Mouse (Mus musculus) heart, postnatal 0 days (tissue): ENCODE measurements at regions not wholly inside any gene's neighbourhood (a gene's known extent, or its start where the extent isn't known, plus 50 kb on each side); places are given as distances from the start of the nearest gene placed in this dataset.

Source experiments
- ATAC-seq: fragments of 200-750 bp; cut with Nextera tagmentation; 2 replicates; pipeline ENCODE4 v1.8.0; 2017; ENCODE audit warnings: low read depth, moderate number of reproducible peaks, moderate library complexity; ENCODE audit not compliant: insufficient read depth
- DNase-seq: peaks from one replicate; pipeline ENCODE4 v3.0.0-alpha.2; 2016; ENCODE audit warnings: low spot score
- H3K27ac ChIP-seq: fragments of 300-500 bp; sonication (generic); 2 replicates; pipeline ENCODE4 v1.5.1; 2014; ENCODE audit warnings: low read depth, mild to moderate bottlenecking
- H3K27me3 ChIP-seq: fragments of 300-500 bp; sonication (generic); 2 replicates; pipeline ENCODE4 v1.6.1; 2014; ENCODE audit warnings: low read length, mixed read lengths; ENCODE audit not compliant: control insufficient read depth, insufficient read depth
- H3K36me3 ChIP-seq: fragments of 300-500 bp; sonication (generic); replicated peaks from 2 replicates; pipeline ENCODE4 v1.6.1; 2014; ENCODE audit warnings: low read length, mixed read lengths; ENCODE audit not compliant: control insufficient read depth, insufficient read depth
- H3K4me1 ChIP-seq: fragments of 300-500 bp; sonication (generic); 2 replicates; pipeline ENCODE4 v1.6.1; 2014; ENCODE audit warnings: antibody characterized with exemption; ENCODE audit not compliant: control insufficient read depth, insufficient read depth
- H3K4me2 ChIP-seq: fragments of 300-500 bp; sonication (generic); 2 replicates; pipeline ENCODE4 v1.6.1; 2014; ENCODE audit warnings: low read depth, mild to moderate bottlenecking, low read length, moderate library complexity
- H3K4me3 ChIP-seq: fragments of 300-500 bp; sonication (generic); 2 replicates; pipeline ENCODE4 v1.5.1; 2014; ENCODE audit warnings: low read depth, low read length
- H3K9ac ChIP-seq: fragments of 300-500 bp; sonication (generic); replicated peaks from 2 replicates; pipeline ENCODE4 v1.6.1; 2014; ENCODE audit warnings: low read depth, low read length, mixed read lengths
- H3K9me3 ChIP-seq: fragments of 300-500 bp; sonication (generic); replicated peaks from 2 replicates; pipeline ENCODE4 v1.6.1; 2016; ENCODE audit warnings: low read length; ENCODE audit not compliant: control insufficient read depth
- CTCF ChIP-seq: IDR thresholded peaks from 2 replicates; pipeline ENCODE4 v1.5.1; 2016; ENCODE audit warnings: antibody characterized with exemption, control low read depth, low read depth
- EP300 ChIP-seq: IDR thresholded peaks from 2 replicates; pipeline ENCODE4 v1.6.1; 2016; ENCODE audit warnings: antibody characterized with exemption, low read depth
- WGBS: fragments of 180-500 bp; shearing (Covaris S2); extraction: QIAGEN DNeasy Blood & Tissue Kit; methylation state at CpG from one replicate; pipeline ENCODE4 v1.1.7; 2014; 5-methylcytosine and 5-hydroxymethylcytosine counted together

- Histone ChIP-seq H3K4me1 (peaks cover 19% of the 10 kb centered on the region), H3K4me2 (no peak overlapping the region), H3K4me3 (no peak overlapping the region), H3K9ac (no peak overlapping the region), H3K27ac (peak overlapping the region; percentile 86), H3K36me3 (no peaks in the 10 kb centered on the region), H3K27me3 (no peaks in the 10 kb centered on the region), H3K9me3 (no peaks in the 10 kb centered on the region)
- WGBS: 84% methylated on average over 2 of the region's 2 CpGs
- TF ChIP-seq EP300 (no peak), CTCF (no peak)
- peak; percentile 18 for ATAC-seq
- DNase-seq: peak; percentile 15
These were observed 116.7 kb upstream of the Ccn2 start for GRCm38 (mm10) chr10:24478535-24478934.

- Histone ChIP-seq H3K9ac (no peak overlapping the region), H3K27ac (peak overlapping the region; percentile 86), H3K36me3 (no peaks in the 10 kb centered on the region), H3K27me3 (no peaks in the 10 kb centered on the region), H3K4me2 (peak overlapping the region; percentile 28), H3K4me3 (no peak overlapping the region), H3K4me1 (peaks cover 19% of the 10 kb centered on the region), H3K9me3 (no peaks in the 10 kb centered on the region)
- peak; percentile 97 for TF ChIP-seq EP300
- no peak for TF ChIP-seq CTCF
- WGBS: 9% methylated on average over 11 of the region's 11 CpGs
- ATAC-seq (peak; percentile 93), DNase-seq (peak; percentile 94)
These were observed 116.1 kb upstream of the Ccn2 start for GRCm38 (mm10) chr10:24479148-24479547.

GRCm38 (mm10) chr10:24481926-24482612, 113.2 kb upstream of the Ccn2 start:
- no peak overlapping the region for H3K27ac ChIP-seq
- no peaks in the 10 kb centered on the region for H3K27me3 ChIP-seq
- TF ChIP-seq EP300 (no peak), CTCF (no peak)
- H3K4me1 ChIP-seq: peaks cover 23% of the 10 kb centered on the region
- H3K36me3 ChIP-seq: no peaks in the 10 kb centered on the region
- ATAC-seq (no peak), DNase-seq (no peak)
- H3K4me3 ChIP-seq: no peak overlapping the region
- H3K9ac ChIP-seq: no peak overlapping the region
- no peak overlapping the region for H3K4me2 ChIP-seq
- 86% methylated on average over 9 of the region's 9 CpGs for WGBS
- H3K9me3 ChIP-seq: no peaks in the 10 kb centered on the region

- Histone ChIP-seq H3K27me3 (no peaks in the 10 kb centered on the region), H3K4me1 (peaks cover 23% of the 10 kb centered on the region), H3K9me3 (no peaks in the 10 kb centered on the region), H3K36me3 (no peaks in the 10 kb centered on the region), H3K4me3 (no peak overlapping the region), H3K4me2 (no peak overlapping the region), H3K9ac (no peak overlapping the region), H3K27ac (no peak overlapping the region)
- no peak for DNase-seq
- no peak for ATAC-seq
- WGBS: 83% methylated on average over 3 of the region's 3 CpGs
- TF ChIP-seq CTCF (no peak), EP300 (no peak)
These were observed 112.2 kb upstream of the Ccn2 start for GRCm38 (mm10) chr10:24483053-24483452.

GRCm38 (mm10) chr10:24484101-24484660, 111.1 kb upstream of the Ccn2 start:
- Histone ChIP-seq H3K27me3 (no peaks in the 10 kb centered on the region), H3K9me3 (no peaks in the 10 kb centered on the region), H3K4me2 (no peak overlapping the region), H3K4me1 (peaks cover 15% of the 10 kb centered on the region), H3K9ac (no peak overlapping the region), H3K4me3 (no peak overlapping the region), H3K36me3 (no peaks in the 10 kb centered on the region), H3K27ac (no peak overlapping the region)
- ATAC-seq (no peak), DNase-seq (no peak)
- WGBS: 76% methylated on average over 5 of the region's 5 CpGs
- TF ChIP-seq CTCF (no peak), EP300 (no peak)
